Mouse (Mus musculus) C2C12 (cell line): ENCODE data around the gene Pih1d1. TPM values are rescaled to one million over a fixed set of nuclear protein-coding genes. Genes with fewer than 3 reads are reported as not detected.

ENCODE experiments used
- H3K27me3 ChIP-seq: one replicate; pipeline ENCODE4 v1.6.1; 2011; ENCODE audit not compliant: control insufficient read depth, insufficient read depth, insufficient read length
- H3K36me3 ChIP-seq: one replicate; pipeline ENCODE4 v1.6.1; 2011; ENCODE audit not compliant: control insufficient read depth, insufficient read depth
- H3K4me3 ChIP-seq: one replicate; pipeline ENCODE4 v1.5.1; 2011; ENCODE audit warnings: mild to moderate bottlenecking, control low read depth; ENCODE audit not compliant: poor library complexity, insufficient read depth, severe bottlenecking
- H3K79me2 ChIP-seq: one replicate; pipeline ENCODE4 v1.6.1; 2011; ENCODE audit not compliant: control insufficient read depth, insufficient read depth
- H3K79me3 ChIP-seq: one replicate; pipeline ENCODE4 v1.6.1; 2011; ENCODE audit warnings: low read depth, control low read depth
- H3ac ChIP-seq: one replicate; pipeline ENCODE3; 2011; ENCODE audit warnings: low read depth; ENCODE audit not compliant: control insufficient read depth, insufficient read length
- CEBPB ChIP-seq: IDR thresholded peaks from one replicate; pipeline ENCODE4 v1.6.1; 2011; ENCODE audit warnings: low read depth, mild to moderate bottlenecking, control low read depth, moderate library complexity
- CTCF ChIP-seq: IDR thresholded peaks from one replicate; pipeline ENCODE4 v1.5.1; 2011; ENCODE audit not compliant: control insufficient read depth, insufficient read depth, insufficient read length
- FOSL1 ChIP-seq: IDR thresholded peaks from one replicate; pipeline ENCODE4 v1.8.0; 2011; ENCODE audit warnings: mild to moderate bottlenecking, low read length; ENCODE audit not compliant: poor library complexity, insufficient read depth, severe bottlenecking
- MAX ChIP-seq: IDR thresholded peaks from one replicate; pipeline ENCODE4 v1.6.1; 2011; ENCODE audit warnings: mild to moderate bottlenecking, control low read depth
- MYOD1 ChIP-seq: IDR thresholded peaks from one replicate; pipeline ENCODE4 v1.6.1; 2011; ENCODE audit warnings: low read depth; ENCODE audit not compliant: control insufficient read depth, insufficient read length
- MYOG ChIP-seq: IDR thresholded peaks from one replicate; pipeline ENCODE4 v1.6.1; 2011; ENCODE audit not compliant: control insufficient read depth, insufficient read length; ENCODE audit errors: extremely low read depth
- USF1 ChIP-seq: IDR thresholded peaks from one replicate; pipeline ENCODE4 v1.6.1; 2011; ENCODE audit warnings: low read depth, mild to moderate bottlenecking, control low read depth, moderate library complexity
- polyA plus RNA-seq: library from polyadenylated mRNA; unstranded; fragments of >200 nt; fragmentation: generic; extraction: Trizol; gene quantifications from one replicate; pipeline ENCODE4 v1.2.1, GENCODE M21; 2012; ENCODE audit warnings: missing spikeins

Gene Pih1d1
- polyA plus RNA-seq, 1 experiment: 129 TPM

GRCm38 (mm10) chr7:45111940-45112339 lies 42.2 kb upstream of the Pih1d1 start:
- Histone ChIP-seq H3K27me3 (no peaks in the 10 kb centered on the region), H3K79me3 (no peaks in the 10 kb centered on the region), H3K4me3 (no peak overlapping the region), H3K36me3 (no peaks in the 10 kb centered on the region), H3ac (no peak overlapping the region), H3K79me2 (no peaks in the 10 kb centered on the region)
- no peak for TF ChIP-seq CTCF
- no peak for TF ChIP-seq MYOG
- TF ChIP-seq MAX: no peak
- no peak for TF ChIP-seq CEBPB
- TF ChIP-seq FOSL1: no peak
- no peak for TF ChIP-seq MYOD1
- no peak for TF ChIP-seq USF1

GRCm38 (mm10) chr7:45112529-45112928 lies 41.6 kb upstream of the Pih1d1 start:
- no peak for TF ChIP-seq MYOG
- no peaks in the 10 kb centered on the region for H3K79me3 ChIP-seq
- H3K79me2 ChIP-seq: no peaks in the 10 kb centered on the region
- no peaks in the 10 kb centered on the region for H3K27me3 ChIP-seq
- no peak overlapping the region for H3ac ChIP-seq
- no peak overlapping the region for H3K4me3 ChIP-seq
- H3K36me3 ChIP-seq: no peaks in the 10 kb centered on the region

DNA sequence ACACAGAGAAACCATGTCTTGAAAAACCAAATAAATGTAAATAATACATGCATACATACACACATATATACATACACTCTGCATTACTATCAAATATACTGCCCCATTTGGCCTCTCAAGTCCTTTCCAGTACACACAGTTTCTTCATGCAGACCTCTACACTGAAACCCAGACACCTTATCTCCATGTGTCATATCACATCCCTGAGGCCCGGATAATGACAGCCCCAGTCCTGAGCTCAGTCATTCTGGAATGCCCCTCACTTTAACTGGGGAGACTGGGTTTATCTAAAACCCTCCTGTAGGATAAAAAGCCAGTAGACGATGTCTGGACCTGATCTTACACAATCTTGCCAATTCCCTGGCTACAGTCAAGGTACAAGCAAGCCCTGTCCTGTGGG lies 40.6 kb upstream of the Pih1d1 start:
- Histone ChIP-seq H3ac (no peak overlapping the region), H3K36me3 (no peaks in the 10 kb centered on the region), H3K4me3 (no peak overlapping the region), H3K27me3 (no peaks in the 10 kb centered on the region), H3K79me2 (no peaks in the 10 kb centered on the region), H3K79me3 (no peaks in the 10 kb centered on the region)
- no peak for TF ChIP-seq USF1
- TF ChIP-seq MAX: no peak
- no peak for TF ChIP-seq CEBPB
- TF ChIP-seq MYOG: no peak
- no peak for TF ChIP-seq CTCF
- no peak for TF ChIP-seq FOSL1
- TF ChIP-seq MYOD1: no peak

DNA sequence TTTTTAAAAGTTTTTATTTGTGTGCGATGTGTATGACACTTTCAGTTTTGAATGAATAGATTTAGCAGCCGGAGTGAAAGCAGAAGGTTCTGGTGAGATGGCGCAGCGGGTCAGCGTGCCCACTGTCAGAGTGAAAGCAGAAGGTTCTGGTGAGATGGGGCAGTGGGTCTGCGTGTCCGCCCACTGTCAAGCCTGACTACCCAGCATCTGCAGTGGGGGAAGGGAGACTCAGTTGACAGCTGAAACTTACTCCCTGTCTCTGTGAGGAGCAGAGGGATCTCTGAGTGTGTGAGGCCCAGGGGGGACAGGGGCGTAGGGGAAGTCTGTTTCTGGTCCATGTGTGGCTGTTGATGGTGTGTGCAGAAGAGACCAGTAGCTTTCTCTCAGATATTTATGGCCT lies 36.5 kb upstream of the Pih1d1 start:
- H3K36me3 ChIP-seq: peaks cover 39% of the 10 kb centered on the region
- H3ac ChIP-seq: no peak overlapping the region
- TF ChIP-seq CTCF (no peak), CEBPB (no peak), MYOG (no peak), MAX (no peak), FOSL1 (no peak), MYOD1 (no peak), USF1 (no peak)
- H3K27me3 ChIP-seq: no peaks in the 10 kb centered on the region
- peaks cover 9% of the 10 kb centered on the region for H3K79me3 ChIP-seq
- no peak overlapping the region for H3K4me3 ChIP-seq
- peaks cover 20% of the 10 kb centered on the region for H3K79me2 ChIP-seq

GRCm38 (mm10) chr7:45118336-45118735 lies 35.8 kb upstream of the Pih1d1 start:
- Histone ChIP-seq H3K4me3 (no peak overlapping the region), H3K79me3 (peaks cover 17% of the 10 kb centered on the region), H3K27me3 (no peaks in the 10 kb centered on the region), H3K79me2 (peaks cover 27% of the 10 kb centered on the region), H3K36me3 (peaks cover 47% of the 10 kb centered on the region), H3ac (no peak overlapping the region)
- no peak for TF ChIP-seq CTCF
- no peak for TF ChIP-seq USF1

DNA sequence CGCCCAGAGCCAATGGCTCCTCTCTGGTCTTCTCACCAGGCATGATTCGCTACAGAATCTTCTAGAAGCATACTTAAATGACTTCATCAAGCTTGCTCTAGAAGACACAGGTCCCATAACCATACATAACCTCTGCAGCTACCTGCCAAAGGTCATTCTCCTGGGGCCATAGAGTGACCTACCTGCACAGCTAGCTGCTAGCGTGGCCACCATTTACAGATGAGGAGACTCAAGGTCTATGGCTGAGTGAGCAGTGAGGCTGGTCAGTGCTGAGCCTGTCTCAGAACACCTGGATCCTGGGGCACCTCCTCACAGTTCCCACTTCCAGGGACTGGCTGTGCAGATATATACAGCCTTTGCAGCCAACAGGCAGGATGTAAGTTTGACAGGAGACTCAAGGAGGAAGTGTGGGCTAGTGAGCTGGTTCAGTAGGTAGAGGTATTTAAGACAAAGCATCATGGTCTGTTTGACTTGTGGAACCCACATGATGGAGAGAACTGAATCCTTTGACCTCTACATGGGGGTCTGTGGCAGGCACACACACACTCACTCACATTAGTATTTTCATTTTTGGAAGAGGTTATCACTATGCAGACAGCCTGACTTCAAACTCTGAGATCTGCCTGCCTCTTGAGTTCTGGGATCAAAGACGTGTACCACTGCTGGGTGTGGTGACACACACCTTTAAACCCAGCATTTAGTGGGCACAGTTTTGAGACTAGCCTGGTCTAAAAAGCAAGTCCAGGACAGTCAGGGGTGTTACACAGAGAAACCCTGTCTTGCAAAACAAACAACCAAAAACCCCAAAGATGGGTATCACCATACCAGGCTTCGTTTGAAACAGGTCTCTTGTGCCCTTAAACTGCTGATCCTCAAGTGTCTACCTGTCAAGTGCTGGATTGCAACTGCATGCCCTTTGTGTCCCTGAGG lies 34.1 kb upstream of the Pih1d1 start:
- peaks cover 24% of the 10 kb centered on the region for H3K79me3 ChIP-seq
- peaks cover 56% of the 10 kb centered on the region for H3K36me3 ChIP-seq
- H3K4me3 ChIP-seq: no peak overlapping the region
- H3K79me2 ChIP-seq: peaks cover 36% of the 10 kb centered on the region
- no peaks in the 10 kb centered on the region for H3K27me3 ChIP-seq
- H3ac ChIP-seq: no peak overlapping the region
- TF ChIP-seq MYOG: no peak
- no peak for TF ChIP-seq MYOD1
- TF ChIP-seq USF1: no peak
- no peak for TF ChIP-seq FOSL1
- no peak for TF ChIP-seq CEBPB
- TF ChIP-seq CTCF: no peak
- TF ChIP-seq MAX: no peak
